Mouse (Mus musculus) heart, embryonic 12.5 days (tissue): Measurements from ENCODE around the gene Ap2a2. TPM values are rescaled to one million over a fixed set of nuclear protein-coding genes. Genes with fewer than 3 reads are reported as not detected.
"Not testable (repeated sequence)": the region's sequence is repeated elsewhere in the genome, so short reads cannot be mapped to it uniquely, and the experiment has no call there.

Experiments
- ATAC-seq: fragments of 200-750 bp; cut with Nextera tagmentation; 2 replicates; pipeline ENCODE4 v1.8.0; 2017; ENCODE audit warnings: moderate TSS enrichment, moderate library complexity; ENCODE audit not compliant: insufficient number of reproducible peaks, low FRiP score
- H3K27ac ChIP-seq: fragments of 300-500 bp; sonication (generic); 2 replicates; pipeline ENCODE4 v1.5.1; 2016; ENCODE audit warnings: mild to moderate bottlenecking, moderate library complexity; ENCODE audit not compliant: poor library complexity, severe bottlenecking
- H3K27me3 ChIP-seq: fragments of 300-500 bp; sonication (generic); replicated peaks from 2 replicates; pipeline ENCODE4 v1.6.1; 2016; ENCODE audit warnings: mild to moderate bottlenecking, moderate library complexity
- H3K36me3 ChIP-seq: fragments of 300-500 bp; sonication (generic); 2 replicates; pipeline ENCODE4 v1.6.1; 2016; ENCODE audit warnings: mild to moderate bottlenecking, moderate library complexity
- H3K4me1 ChIP-seq: fragments of 300-500 bp; sonication (generic); replicated peaks from 2 replicates; pipeline ENCODE4 v1.6.1; 2016; ENCODE audit warnings: mild to moderate bottlenecking
- H3K4me2 ChIP-seq: fragments of 300-500 bp; sonication (generic); 2 replicates; pipeline ENCODE4 v1.6.1; 2016; ENCODE audit warnings: mild to moderate bottlenecking, moderate library complexity
- H3K4me3 ChIP-seq: fragments of 300-500 bp; sonication (generic); 2 replicates; pipeline ENCODE4 v1.5.1; 2016; ENCODE audit warnings: mild to moderate bottlenecking
- H3K9ac ChIP-seq: fragments of 300-500 bp; sonication (generic); 2 replicates; pipeline ENCODE4 v1.6.1; 2016; ENCODE audit warnings: mild to moderate bottlenecking, moderate library complexity
- H3K9me3 ChIP-seq: fragments of 300-500 bp; sonication (generic); replicated peaks from 2 replicates; pipeline ENCODE4 v1.6.1; 2016; ENCODE audit warnings: mild to moderate bottlenecking, moderate library complexity
- WGBS: fragments of 180-500 bp; shearing (Covaris S2); methylation state at CpG from one replicate; pipeline ENCODE4 v1.1.7; 2016; 5-methylcytosine and 5-hydroxymethylcytosine counted together
- polyA plus RNA-seq: library from polyadenylated mRNA; unstranded; fragments of >200 nt; fragmentation: Nextera tagmentation; extraction: Ambion mirVana; gene quantifications from 2 replicates; pipeline ENCODE4 v1.2.1, GENCODE M21; 2016

Ap2a2 gene
- polyA plus RNA-seq, 1 experiment from 2014 or later, result 70.2 TPM

GRCm38 (mm10) chr7:141638513-141639334 lies 76.8 kb downstream of the Ap2a2 start:
- WGBS, result 87% methylated on average over 6 of the region's 8 CpGs
- H3K9me3 ChIP-seq, result not testable (repeated sequence)

GRCm38 (mm10) chr7:141639335-141639890 lies 77.4 kb downstream of the Ap2a2 start:
- not testable (repeated sequence) for H3K36me3 ChIP-seq, H3K4me2 ChIP-seq, H3K4me1 ChIP-seq, H3K9me3 ChIP-seq, H3K9ac ChIP-seq, H3K27me3 ChIP-seq, H3K27ac ChIP-seq, H3K4me3 ChIP-seq
- peak; percentile 65 for ATAC-seq
- 82% methylated on average over 5 of the region's 5 CpGs for WGBS

More at GRCm38 (mm10) chr7:141638513-141639334, 76.8 kb downstream of the Ap2a2 start:
- H3K4me3 ChIP-seq, H3K4me1 ChIP-seq, H3K27me3 ChIP-seq, H3K4me2 ChIP-seq, H3K9ac ChIP-seq, H3K27ac ChIP-seq: not testable (repeated sequence)
- peak; percentile 60 for ATAC-seq
- H3K36me3 ChIP-seq, result peaks cover 12% of the 10 kb centered on the region; the same call in 1 of the 2 replicates

- ATAC-seq, result no peak
- H3K4me3 ChIP-seq, result no peak overlapping the region
- H3K9ac ChIP-seq, result no peak overlapping the region
- WGBS, result 100% methylated on average over 1 of the region's 1 CpGs
- no peaks in the 10 kb centered on the region for H3K9me3 ChIP-seq
- no peak overlapping the region for H3K27ac ChIP-seq
- H3K36me3 ChIP-seq, result no peaks in the 10 kb centered on the region
- H3K27me3 ChIP-seq, result no peaks in the 10 kb centered on the region
- H3K4me2 ChIP-seq, result no peak overlapping the region
- no peaks in the 10 kb centered on the region for H3K4me1 ChIP-seq
Measured at GRCm38 (mm10) chr7:141642375-141642774, 80.4 kb downstream of the Ap2a2 start.

- Histone ChIP-seq H3K4me3 (no peak overlapping the region), H3K4me2 (no peak overlapping the region), H3K4me1 (no peaks in the 10 kb centered on the region), H3K9ac (no peak overlapping the region), H3K36me3 (no peaks in the 10 kb centered on the region), H3K27ac (no peak overlapping the region), H3K27me3 (no peaks in the 10 kb centered on the region), H3K9me3 (no peaks in the 10 kb centered on the region)
- WGBS, result 38% methylated on average over 3 of the region's 3 CpGs
- ATAC-seq, result no peak
Measured at GRCm38 (mm10) chr7:141643160-141643559, 81.2 kb downstream of the Ap2a2 start.

GRCm38 (mm10) chr7:141647083-141647482 lies 85.1 kb downstream of the Ap2a2 start:
- no peak overlapping the region for H3K9ac ChIP-seq
- no peaks in the 10 kb centered on the region for H3K9me3 ChIP-seq
- H3K4me1 ChIP-seq, result no peaks in the 10 kb centered on the region
- H3K27me3 ChIP-seq, result no peaks in the 10 kb centered on the region; the same call in 1 of the 2 replicates
- H3K4me3 ChIP-seq, result no peak overlapping the region
- ATAC-seq, result no peak
- WGBS, result 61% methylated on average over 2 of the region's 2 CpGs
- H3K27ac ChIP-seq, result no peak overlapping the region
- no peaks in the 10 kb centered on the region for H3K36me3 ChIP-seq
- no peak overlapping the region for H3K4me2 ChIP-seq

GRCm38 (mm10) chr7:141647815-141648214 lies 85.8 kb downstream of the Ap2a2 start:
- WGBS, result 71% methylated on average over 11 of the region's 11 CpGs
- no peak overlapping the region for H3K9ac ChIP-seq
- H3K4me2 ChIP-seq, result no peak overlapping the region
- H3K4me1 ChIP-seq, result no peaks in the 10 kb centered on the region
- no peaks in the 10 kb centered on the region for H3K9me3 ChIP-seq
- H3K27me3 ChIP-seq, result no peaks in the 10 kb centered on the region; the same call in 1 of the 2 replicates
- H3K27ac ChIP-seq, result no peak overlapping the region
- no peaks in the 10 kb centered on the region for H3K36me3 ChIP-seq
- ATAC-seq, result no peak
- no peak overlapping the region for H3K4me3 ChIP-seq

GRCm38 (mm10) chr7:141652191-141652590 lies 90.2 kb downstream of the Ap2a2 start:
- 41% methylated on average over 7 of the region's 7 CpGs for WGBS
- H3K4me1 ChIP-seq, result peaks cover 7% of the 10 kb centered on the region; the same call in 1 of the 2 replicates

GRCm38 (mm10) chr7:141660346-141660745 lies 98.4 kb downstream of the Ap2a2 start:
- Histone ChIP-seq H3K4me1 (peaks cover 34% of the 10 kb centered on the region), H3K4me2 (no peak overlapping the region), H3K27me3 (no peaks in the 10 kb centered on the region), H3K9me3 (no peaks in the 10 kb centered on the region), H3K4me3 (no peak overlapping the region), H3K9ac (no peak overlapping the region), H3K27ac (no peak overlapping the region), H3K36me3 (no peaks in the 10 kb centered on the region)
- 53% methylated on average over 1 of the region's 1 CpGs for whole genome bisulfite sequencing
- no peak for ATAC-seq

More at GRCm38 (mm10) chr7:141652191-141652590, 90.2 kb downstream of the Ap2a2 start:
- Histone ChIP-seq H3K4me2 (no peak overlapping the region), H3K27me3 (no peaks in the 10 kb centered on the region; the same call in 1 of the 2 replicates), H3K4me3 (no peak overlapping the region), H3K36me3 (no peaks in the 10 kb centered on the region), H3K9me3 (no peaks in the 10 kb centered on the region), H3K9ac (no peak overlapping the region), H3K27ac (no peak overlapping the region)
- no peak for ATAC-seq

- Histone ChIP-seq H3K9ac (no peak overlapping the region), H3K27me3 (no peaks in the 10 kb centered on the region), H3K4me3 (no peak overlapping the region), H3K9me3 (no peaks in the 10 kb centered on the region), H3K27ac (no peak overlapping the region), H3K4me1 (peaks cover 32% of the 10 kb centered on the region), H3K36me3 (no peaks in the 10 kb centered on the region), H3K4me2 (no peak overlapping the region)
- 45% methylated on average over 3 of the region's 3 CpGs for WGBS
- no peak for ATAC-seq
Measured at GRCm38 (mm10) chr7:141661481-141661880, 99.5 kb downstream of the Ap2a2 start.

- no peak for ATAC-seq
- Histone ChIP-seq H3K36me3 (no peaks in the 10 kb centered on the region), H3K9ac (no peak overlapping the region), H3K27me3 (no peaks in the 10 kb centered on the region), H3K4me2 (no peak overlapping the region), H3K9me3 (no peaks in the 10 kb centered on the region), H3K4me3 (no peak overlapping the region), H3K27ac (no peak overlapping the region), H3K4me1 (peaks cover 32% of the 10 kb centered on the region)
- 55% methylated on average over 5 of the region's 5 CpGs for WGBS
Measured at GRCm38 (mm10) chr7:141662223-141662622, 100.2 kb downstream of the Ap2a2 start.

GRCm38 (mm10) chr7:141666190-141666589 lies 104.2 kb downstream of the Ap2a2 start:
- Histone ChIP-seq H3K4me3 (no peak overlapping the region), H3K4me1 (peaks cover 11% of the 10 kb centered on the region), H3K9ac (no peak overlapping the region), H3K36me3 (no peaks in the 10 kb centered on the region), H3K27me3 (no peaks in the 10 kb centered on the region), H3K9me3 (no peaks in the 10 kb centered on the region), H3K4me2 (no peak overlapping the region), H3K27ac (no peak overlapping the region)
- 11% methylated on average over 4 of the region's 4 CpGs for WGBS
- no peak for ATAC-seq
